Mouse (Mus musculus) liver, postnatal 0 days (tissue): ENCODE data around the gene Nf2. TPM values are rescaled to one million over a fixed set of nuclear protein-coding genes. Genes with fewer than 3 reads are reported as not detected.

Experiments used
- ATAC-seq: fragments of 200-750 bp; cut with Nextera tagmentation; 2 replicates; pipeline ENCODE4 v1.8.0; 2017; ENCODE audit warnings: mild to moderate bottlenecking, moderate library complexity
- DNase-seq: peaks from one replicate; pipeline ENCODE4 v3.0.0-alpha.2; 2016
- H3K27ac ChIP-seq: fragments of 300-500 bp; sonication (generic); 2 replicates; pipeline ENCODE4 v1.5.1; 2014; ENCODE audit warnings: antibody characterized with exemption, moderate library complexity, mild to moderate bottlenecking, low read depth
- H3K27me3 ChIP-seq: fragments of 300-500 bp; sonication (generic); 2 replicates; pipeline ENCODE4 v1.6.1; 2014; ENCODE audit warnings: low read length, control low read depth, mixed read lengths; ENCODE audit not compliant: insufficient read depth
- H3K36me3 ChIP-seq: fragments of 300-500 bp; sonication (generic); replicated peaks from 2 replicates; pipeline ENCODE4 v1.6.1; 2014; ENCODE audit warnings: mild to moderate bottlenecking, control low read depth, low read length, moderate library complexity, mixed read lengths; ENCODE audit not compliant: insufficient read depth
- H3K4me1 ChIP-seq: fragments of 300-500 bp; sonication (generic); 2 replicates; pipeline ENCODE4 v1.6.1; 2014; ENCODE audit warnings: antibody characterized with exemption, mild to moderate bottlenecking, control low read depth; ENCODE audit not compliant: insufficient read depth
- H3K4me2 ChIP-seq: fragments of 300-500 bp; sonication (generic); 2 replicates; pipeline ENCODE4 v1.6.1; 2014; ENCODE audit warnings: low read depth, mild to moderate bottlenecking, low read length, moderate library complexity, mixed read lengths
- H3K4me3 ChIP-seq: fragments of 300-500 bp; sonication (generic); 2 replicates; pipeline ENCODE4 v1.5.1; 2014; ENCODE audit warnings: low read depth, low read length
- H3K9ac ChIP-seq: fragments of 300-500 bp; sonication (generic); replicated peaks from 2 replicates; pipeline ENCODE4 v1.6.1; 2014; ENCODE audit warnings: mild to moderate bottlenecking, moderate library complexity
- H3K9me3 ChIP-seq: fragments of 300-500 bp; sonication (generic); 2 replicates; pipeline ENCODE4 v1.6.1; 2016; ENCODE audit warnings: mild to moderate bottlenecking, control low read depth, low read length, mixed read lengths
- CTCF ChIP-seq: sonication (generic); IDR thresholded peaks from 2 replicates; pipeline ENCODE4 v1.5.1; 2016; ENCODE audit warnings: antibody characterized with exemption, low read depth
- EP300 ChIP-seq: IDR thresholded peaks from 2 replicates; pipeline ENCODE4 v1.6.1; 2016; ENCODE audit warnings: antibody characterized with exemption, low read depth, mild to moderate bottlenecking
- WGBS: fragments of 180-500 bp; shearing (Covaris S2); extraction: QIAGEN DNeasy Blood & Tissue Kit; methylation state at CpG from one replicate; pipeline ENCODE4 v1.1.7; 2014; ENCODE audit not compliant: insufficient replicate concordance; 5-methylcytosine and 5-hydroxymethylcytosine counted together
- polyA plus RNA-seq: library from polyadenylated mRNA; unstranded; fragments of >200 nt; fragmentation: Nextera tagmentation; extraction: Ambion mirVana; gene quantifications from 2 replicates; pipeline ENCODE4 v1.2.1, GENCODE M21; 2015

The Nf2 gene
- polyA plus RNA-seq, 1 experiment from 2014 or later, result 7.9 TPM

GRCm38 (mm10) chr11:4757789-4758158 lies 91.6 kb downstream of the Nf2 start:
- no peaks in the 10 kb centered on the region; the same call in 1 of the 2 replicates for H3K9me3 ChIP-seq
- peaks cover 5% of the 10 kb centered on the region; the same call in 1 of the 2 replicates for H3K27me3 ChIP-seq
- no peaks in the 10 kb centered on the region for H3K36me3 ChIP-seq
- H3K27ac ChIP-seq, result no peak overlapping the region
- no peak for DNase-seq
- H3K4me2 ChIP-seq, result no peak overlapping the region
- ATAC-seq, result no peak
- no peak overlapping the region for H3K4me3 ChIP-seq
- H3K9ac ChIP-seq, result no peak overlapping the region
- H3K4me1 ChIP-seq, result no peaks in the 10 kb centered on the region
- TF ChIP-seq CTCF (no peak), EP300 (no peak)
- WGBS, result 51% methylated on average over 4 of the region's 4 CpGs

GRCm38 (mm10) chr11:4756984-4757788 lies 92.2 kb downstream of the Nf2 start:
- Histone ChIP-seq H3K9ac (no peak overlapping the region), H3K27ac (no peak overlapping the region), H3K27me3 (peaks cover 5% of the 10 kb centered on the region; the same call in 1 of the 2 replicates), H3K4me2 (no peak overlapping the region), H3K9me3 (no peaks in the 10 kb centered on the region; the same call in 1 of the 2 replicates), H3K4me1 (no peaks in the 10 kb centered on the region), H3K4me3 (no peak overlapping the region), H3K36me3 (no peaks in the 10 kb centered on the region)
- DNase-seq, result no peak
- no peak for ATAC-seq
- TF ChIP-seq CTCF, result no peak
- TF ChIP-seq EP300, result no peak
- 55% methylated on average over 11 of the region's 11 CpGs for WGBS

- H3K27ac ChIP-seq, result no peak overlapping the region
- H3K4me3 ChIP-seq, result no peak overlapping the region
- no peak for TF ChIP-seq CTCF
- no peak for TF ChIP-seq EP300
- H3K9ac ChIP-seq, result no peak overlapping the region
- no peaks in the 10 kb centered on the region for H3K36me3 ChIP-seq
- DNase-seq (no peak), ATAC-seq (no peak)
- no peaks in the 10 kb centered on the region for H3K4me1 ChIP-seq
- 69% methylated on average over 9 of the region's 9 CpGs for whole genome bisulfite sequencing
- no peaks in the 10 kb centered on the region; the same call in 1 of the 2 replicates for H3K9me3 ChIP-seq
- H3K4me2 ChIP-seq, result no peak overlapping the region
- H3K27me3 ChIP-seq, result peaks cover 5% of the 10 kb centered on the region; the same call in 1 of the 2 replicates
These were observed 92.9 kb downstream of the Nf2 start for GRCm38 (mm10) chr11:4756460-4756859.

GRCm38 (mm10) chr11:4754867-4755266 lies 94.5 kb downstream of the Nf2 start:
- no peak for DNase-seq
- WGBS, result 76% methylated on average over 11 of the region's 11 CpGs
- no peak overlapping the region for H3K9ac ChIP-seq
- H3K4me2 ChIP-seq, result no peak overlapping the region
- no peaks in the 10 kb centered on the region; the same call in 1 of the 2 replicates for H3K9me3 ChIP-seq
- H3K27ac ChIP-seq, result no peak overlapping the region
- ATAC-seq, result no peak
- no peak for TF ChIP-seq EP300
- TF ChIP-seq CTCF, result no peak
- no peaks in the 10 kb centered on the region for H3K36me3 ChIP-seq
- no peaks in the 10 kb centered on the region for H3K4me1 ChIP-seq
- no peak overlapping the region for H3K4me3 ChIP-seq
- H3K27me3 ChIP-seq, result peaks cover 9% of the 10 kb centered on the region

GRCm38 (mm10) chr11:4754036-4754435 lies 95.3 kb downstream of the Nf2 start:
- Histone ChIP-seq H3K36me3 (no peaks in the 10 kb centered on the region), H3K4me1 (no peaks in the 10 kb centered on the region), H3K27ac (no peak overlapping the region), H3K9ac (no peak overlapping the region), H3K4me2 (no peak overlapping the region), H3K27me3 (peaks cover 18% of the 10 kb centered on the region), H3K9me3 (no peaks in the 10 kb centered on the region; the same call in 1 of the 2 replicates), H3K4me3 (no peak overlapping the region)
- WGBS, result 81% methylated on average over 3 of the region's 3 CpGs
- TF ChIP-seq CTCF, result peak; percentile 53
- TF ChIP-seq EP300, result no peak
- ATAC-seq (no peak), DNase-seq (no peak)

GRCm38 (mm10) chr11:4752836-4753235 lies 96.5 kb downstream of the Nf2 start:
- H3K27me3 ChIP-seq, result peaks cover 30% of the 10 kb centered on the region
- H3K4me1 ChIP-seq, result no peaks in the 10 kb centered on the region
- H3K4me2 ChIP-seq, result no peak overlapping the region
- DNase-seq, result no peak
- H3K27ac ChIP-seq, result no peak overlapping the region
- no peak overlapping the region for H3K4me3 ChIP-seq
- no peak for ATAC-seq
- H3K9ac ChIP-seq, result no peak overlapping the region
- no peak for TF ChIP-seq EP300
- TF ChIP-seq CTCF, result no peak
- H3K36me3 ChIP-seq, result no peaks in the 10 kb centered on the region
- no peaks in the 10 kb centered on the region; the same call in 1 of the 2 replicates for H3K9me3 ChIP-seq
- WGBS, result 48% methylated on average over 10 of the region's 10 CpGs
